Mouse (Mus musculus): ENCODE measurements at regions not wholly inside any gene's neighbourhood (a gene's known extent, or its start where the extent isn't known, plus 50 kb on each side); places are given as distances from the start of the nearest gene placed in this dataset.

DNA sequence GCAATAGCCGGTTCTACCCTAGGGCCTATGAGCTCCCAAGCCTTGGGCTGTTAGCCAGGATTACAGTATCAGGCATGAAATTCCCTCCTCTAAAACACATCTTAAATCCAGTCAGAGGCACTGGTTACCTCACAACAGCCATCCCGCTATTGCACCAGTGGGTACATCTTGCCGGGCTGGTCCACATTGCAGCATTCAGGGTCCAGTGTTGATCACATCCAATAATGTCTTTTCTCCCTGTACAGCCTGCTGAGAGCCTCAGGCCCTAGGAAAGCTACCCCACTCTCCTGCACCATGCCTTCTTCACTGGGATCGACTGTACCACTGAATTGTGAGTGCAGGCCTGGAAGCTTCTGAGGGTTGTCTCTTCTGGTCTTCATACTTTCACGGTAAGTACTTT lies 86.0 kb upstream of the Zdhhc25 start:
- Histone ChIP-seq H3K4me3 (no peak overlapping the region), H3K9me3 (replicated peaks) (0 out of 2 replicates have a peak, but pooled peaks cover 7% of the 10 kb centered on the region), H3K4me2 (no peak overlapping the region), H3K36me3 (no peaks in the 10 kb centered on the region), H3K4me1 (replicated peaks) (no peaks in the 10 kb centered on the region), H3K9ac (no peak overlapping the region), H3K27me3 (replicated peaks) (no peaks in the 10 kb centered on the region), H3K27ac (ENCODE audit: poor library complexity, severe bottlenecking) (no peak overlapping the region)
- no peak for ATAC-seq (ENCODE audit: insufficient number of reproducible peaks, low FRiP score)
- WGBS: 83% methylated on average over 5 of the region's 5 CpGs

DNA sequence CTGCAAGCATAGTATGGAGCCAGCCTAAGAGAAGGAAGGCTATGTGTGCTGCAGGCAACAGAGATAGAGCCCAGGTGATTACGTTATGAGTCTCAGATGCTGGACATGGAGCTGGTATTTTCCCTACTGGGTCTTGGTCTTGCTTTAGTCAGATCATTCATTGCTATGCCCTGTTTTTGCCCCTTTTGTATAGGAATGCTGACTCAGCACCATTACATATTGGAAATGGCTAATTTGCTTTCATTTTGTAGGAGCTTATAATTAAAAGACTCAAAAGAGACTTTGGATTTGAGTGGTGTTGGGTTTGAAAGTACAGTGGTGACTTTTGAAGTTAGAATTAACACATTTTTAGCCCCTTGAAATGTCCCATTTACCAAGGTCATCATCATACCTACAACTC lies 68.9 kb upstream of the Zdhhc25 start:
- no peak overlapping the region for H3K4me3 ChIP-seq
- H3K4me2 ChIP-seq: no peak overlapping the region
- ATAC-seq (ENCODE audit: insufficient number of reproducible peaks, low FRiP score): no peak
- no peak overlapping the region for H3K27ac ChIP-seq (ENCODE audit: poor library complexity, severe bottlenecking)
- H3K36me3 ChIP-seq: no peaks in the 10 kb centered on the region
- no peaks in the 10 kb centered on the region for H3K27me3 ChIP-seq (replicated peaks)
- H3K4me1 ChIP-seq (replicated peaks): no peaks in the 10 kb centered on the region
- 0 out of 2 replicates have a peak, but pooled peaks cover 5% of the 10 kb centered on the region for H3K9me3 ChIP-seq (replicated peaks)
- no peak overlapping the region for H3K9ac ChIP-seq
- 87% methylated on average over 1 of the region's 1 CpGs for WGBS

- H3K9ac ChIP-seq: no peak overlapping the region
- H3K9me3 ChIP-seq (replicated peaks): 0 out of 2 replicates have a peak, but pooled peaks cover 5% of the 10 kb centered on the region
- H3K36me3 ChIP-seq: no peaks in the 10 kb centered on the region
- H3K27me3 ChIP-seq (replicated peaks): no peaks in the 10 kb centered on the region
- no peak overlapping the region for H3K4me2 ChIP-seq
- H3K27ac ChIP-seq (ENCODE audit: poor library complexity, severe bottlenecking): no peak overlapping the region
- no peak overlapping the region for H3K4me3 ChIP-seq
- H3K4me1 ChIP-seq (replicated peaks): no peaks in the 10 kb centered on the region
- WGBS: 78% methylated on average over 5 of the region's 5 CpGs
- ATAC-seq (ENCODE audit: insufficient number of reproducible peaks, low FRiP score): no peak
Measured at GRCm38 (mm10) chr15:88532008-88532407, 68.1 kb upstream of the Zdhhc25 start.

GRCm38 (mm10) chr15:88533354-88533753 lies 66.7 kb upstream of the Zdhhc25 start:
- no peak for ATAC-seq (ENCODE audit: insufficient number of reproducible peaks, low FRiP score)
- Histone ChIP-seq H3K4me3 (no peak overlapping the region), H3K36me3 (no peaks in the 10 kb centered on the region), H3K4me2 (no peak overlapping the region), H3K27me3 (replicated peaks) (no peaks in the 10 kb centered on the region), H3K9me3 (replicated peaks) (0 out of 2 replicates have a peak, but pooled peaks cover 5% of the 10 kb centered on the region), H3K4me1 (replicated peaks) (no peaks in the 10 kb centered on the region), H3K27ac (ENCODE audit: poor library complexity, severe bottlenecking) (no peak overlapping the region), H3K9ac (no peak overlapping the region)
- WGBS: 66% methylated on average over 7 of the region's 7 CpGs

DNA sequence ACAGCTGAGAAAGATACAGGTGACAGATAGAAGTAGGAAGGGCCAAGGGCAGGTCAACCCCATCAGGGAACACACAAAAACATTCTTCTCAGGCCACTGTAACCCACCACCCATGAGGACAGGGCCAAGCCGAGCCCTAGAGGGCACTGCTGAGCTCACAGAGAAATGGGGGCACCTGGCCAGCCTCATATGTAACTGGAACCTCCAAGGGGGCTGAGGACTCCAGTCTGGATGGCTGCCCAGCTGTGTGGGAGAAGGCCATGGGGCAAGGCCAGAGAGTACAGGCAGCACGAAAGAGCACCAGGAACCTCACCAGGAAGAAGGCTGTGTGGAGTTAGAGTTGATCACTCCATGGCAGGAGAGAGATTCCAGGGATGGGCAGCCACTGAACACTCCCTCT lies 64.6 kb upstream of the Zdhhc25 start:
- no peaks in the 10 kb centered on the region for H3K36me3 ChIP-seq
- H3K27me3 ChIP-seq (replicated peaks): no peaks in the 10 kb centered on the region
- no peak overlapping the region for H3K4me3 ChIP-seq
- no peak overlapping the region for H3K4me2 ChIP-seq
- H3K9ac ChIP-seq: no peak overlapping the region
- H3K4me1 ChIP-seq (replicated peaks): no peaks in the 10 kb centered on the region
- no peaks in the 10 kb centered on the region for H3K9me3 ChIP-seq (replicated peaks)
- WGBS: 55% methylated on average over 2 of the region's 2 CpGs
- ATAC-seq (ENCODE audit: insufficient number of reproducible peaks, low FRiP score): no peak
- no peak overlapping the region for H3K27ac ChIP-seq (ENCODE audit: poor library complexity, severe bottlenecking)

DNA sequence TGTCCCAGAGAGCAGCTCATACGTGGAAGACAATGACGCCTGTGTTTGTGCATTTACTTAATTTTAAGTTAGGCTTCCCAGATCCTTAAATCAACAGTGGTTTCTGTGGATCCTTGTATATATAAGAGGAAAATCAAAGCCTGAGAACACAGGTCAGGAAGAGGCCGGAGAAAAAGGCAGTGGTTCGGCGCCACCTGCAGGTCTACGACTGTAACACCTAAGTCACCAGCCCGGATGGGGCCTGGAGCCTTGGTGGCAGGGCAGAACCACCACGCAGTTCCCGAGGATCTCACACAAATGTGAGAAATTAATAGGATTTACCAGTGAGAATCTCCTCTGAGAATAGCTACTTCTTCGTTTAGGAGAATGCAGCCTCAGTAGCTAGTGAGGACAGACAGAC lies 62.9 kb upstream of the Zdhhc25 start:
- no peaks in the 10 kb centered on the region for H3K9me3 ChIP-seq (replicated peaks)
- H3K27me3 ChIP-seq (replicated peaks): no peaks in the 10 kb centered on the region
- no peak overlapping the region for H3K27ac ChIP-seq (ENCODE audit: poor library complexity, severe bottlenecking)
- 20% methylated on average over 10 of the region's 10 CpGs for WGBS
- no peak overlapping the region for H3K4me3 ChIP-seq
- H3K4me2 ChIP-seq: no peak overlapping the region
- H3K9ac ChIP-seq: no peak overlapping the region
- no peak for ATAC-seq (ENCODE audit: insufficient number of reproducible peaks, low FRiP score)
- H3K36me3 ChIP-seq: no peaks in the 10 kb centered on the region
- no peaks in the 10 kb centered on the region for H3K4me1 ChIP-seq (replicated peaks)

- Histone ChIP-seq H3K9me3 (replicated peaks) (no peaks in the 10 kb centered on the region), H3K4me3 (no peak overlapping the region), H3K4me2 (no peak overlapping the region), H3K36me3 (no peaks in the 10 kb centered on the region), H3K9ac (no peak overlapping the region), H3K27ac (ENCODE audit: poor library complexity, severe bottlenecking) (no peak overlapping the region), H3K27me3 (replicated peaks) (no peaks in the 10 kb centered on the region), H3K4me1 (replicated peaks) (no peaks in the 10 kb centered on the region)
- WGBS: 67% methylated on average over 2 of the region's 2 CpGs
- ATAC-seq (ENCODE audit: insufficient number of reproducible peaks, low FRiP score): no peak
Measured at GRCm38 (mm10) chr15:88542567-88542966, 57.5 kb upstream of the Zdhhc25 start.

DNA sequence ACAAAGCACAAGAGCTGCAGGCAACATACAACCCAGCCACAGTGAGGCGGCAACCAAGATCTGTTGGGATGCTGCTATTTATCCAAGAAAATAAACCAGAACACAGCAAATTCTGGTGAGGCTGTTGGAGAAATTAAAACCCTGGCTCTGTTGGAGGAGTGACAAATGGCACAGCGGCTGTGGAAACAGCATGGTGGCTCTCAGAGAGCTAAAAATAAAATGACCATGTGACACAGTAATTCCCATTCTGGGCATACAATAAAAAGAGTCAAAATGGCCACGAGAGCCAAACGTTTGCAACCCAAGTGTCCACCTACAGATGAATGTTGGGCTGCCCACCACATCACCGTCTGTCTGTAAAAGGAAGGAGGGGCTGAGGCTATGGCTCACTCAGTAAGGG lies 55.9 kb upstream of the Zdhhc25 start:
- 71% methylated on average over 5 of the region's 5 CpGs for WGBS
- Histone ChIP-seq H3K4me3 (no peak overlapping the region), H3K9me3 (replicated peaks) (no peaks in the 10 kb centered on the region)

GRCm38 (mm10) chr15:88548261-88548660 lies 51.8 kb upstream of the Zdhhc25 start:
- H3K9ac ChIP-seq: no peak overlapping the region
- 45% methylated on average over 6 of the region's 6 CpGs for WGBS
- no peak overlapping the region for H3K27ac ChIP-seq (ENCODE audit: poor library complexity, severe bottlenecking)
- H3K4me3 ChIP-seq: no peak overlapping the region
- no peaks in the 10 kb centered on the region for H3K4me1 ChIP-seq (replicated peaks)
- ATAC-seq (ENCODE audit: insufficient number of reproducible peaks, low FRiP score): no peak
- H3K27me3 ChIP-seq (replicated peaks): no peaks in the 10 kb centered on the region
- H3K4me2 ChIP-seq: no peak overlapping the region
- H3K9me3 ChIP-seq (replicated peaks): no peaks in the 10 kb centered on the region
- no peaks in the 10 kb centered on the region for H3K36me3 ChIP-seq

More for the DNA sequence above, 55.9 kb upstream of the Zdhhc25 start:
- Histone ChIP-seq H3K4me2 (no peak overlapping the region), H3K27ac (ENCODE audit: poor library complexity, severe bottlenecking) (no peak overlapping the region), H3K36me3 (no peaks in the 10 kb centered on the region), H3K27me3 (replicated peaks) (no peaks in the 10 kb centered on the region), H3K4me1 (replicated peaks) (no peaks in the 10 kb centered on the region), H3K9ac (no peak overlapping the region)
- no peak for ATAC-seq (ENCODE audit: insufficient number of reproducible peaks, low FRiP score)
